Mouse (Mus musculus) intestine, postnatal 0 days (tissue): ENCODE data around the gene Gmfb. TPM values are rescaled to one million over a fixed set of nuclear protein-coding genes. Genes with fewer than 3 reads are reported as not detected.

Experiments used
- ATAC-seq: fragments of 200-750 bp; cut with Nextera tagmentation; 2 replicates; pipeline ENCODE4 v1.8.0; 2017; ENCODE audit warnings: mild to moderate bottlenecking, moderate TSS enrichment, moderate library complexity
- H3K27ac ChIP-seq: fragments of 300-500 bp; sonication (generic); 2 replicates; pipeline ENCODE4 v1.5.1; 2014; ENCODE audit warnings: mild to moderate bottlenecking, low read depth, low read length, moderate library complexity
- H3K27me3 ChIP-seq: fragments of 300-500 bp; sonication (generic); replicated peaks from 2 replicates; pipeline ENCODE4 v1.6.1; 2014; ENCODE audit warnings: low read length, mixed read lengths; ENCODE audit not compliant: control insufficient read depth, insufficient read depth
- H3K36me3 ChIP-seq: fragments of 300-500 bp; sonication (generic); 2 replicates; pipeline ENCODE4 v1.6.1; 2014; ENCODE audit warnings: mild to moderate bottlenecking, moderate library complexity; ENCODE audit not compliant: control insufficient read depth, insufficient read depth
- H3K4me1 ChIP-seq: fragments of 300-500 bp; sonication (generic); replicated peaks from 2 replicates; pipeline ENCODE4 v1.6.1; 2014; ENCODE audit warnings: antibody characterized with exemption, low read length, mixed read lengths; ENCODE audit not compliant: control insufficient read depth, insufficient read depth
- H3K4me2 ChIP-seq: fragments of 300-500 bp; sonication (generic); replicated peaks from 2 replicates; pipeline ENCODE4 v1.6.1; 2014; ENCODE audit warnings: low read depth, mild to moderate bottlenecking, moderate library complexity
- H3K4me3 ChIP-seq: fragments of 300-500 bp; sonication (generic); 2 replicates; pipeline ENCODE4 v1.5.1; 2014; ENCODE audit warnings: low read depth, low read length
- H3K9ac ChIP-seq: fragments of 300-500 bp; sonication (generic); 2 replicates; pipeline ENCODE4 v1.6.1; 2014; ENCODE audit warnings: mild to moderate bottlenecking, low read depth, low read length
- H3K9me3 ChIP-seq: fragments of 300-500 bp; sonication (generic); 2 replicates; pipeline ENCODE4 v1.6.1; 2016; ENCODE audit warnings: mixed run types; ENCODE audit not compliant: control insufficient read depth
- CTCF ChIP-seq: sonication (generic); IDR thresholded peaks from 2 replicates; pipeline ENCODE4 v1.5.1; 2016; ENCODE audit warnings: low read depth, mild to moderate bottlenecking, control low read depth, antibody characterized with exemption, moderate library complexity
- WGBS: fragments of 180-500 bp; shearing (Covaris S2); extraction: QIAGEN DNeasy Blood & Tissue Kit; methylation state at CpG from one replicate; pipeline ENCODE4 v1.1.7; 2014; 5-methylcytosine and 5-hydroxymethylcytosine counted together
- polyA plus RNA-seq: library from polyadenylated mRNA; unstranded; fragments of >200 nt; fragmentation: Nextera tagmentation; extraction: Ambion mirVana; gene quantifications from 2 replicates; pipeline ENCODE4 v1.2.1, GENCODE M21; 2015

Gene Gmfb
- polyA plus RNA-seq, 1 experiment from 2014 or later: 53.9 TPM

GRCm38 (mm10) chr14:46790723-46791122 is 31.3 kb downstream of the Gmfb start:
- no peak for TF ChIP-seq CTCF
- 88% methylated on average over 6 of the region's 6 CpGs for WGBS
- Histone ChIP-seq H3K4me3 (no peak overlapping the region), H3K4me1 (peaks cover 9% of the 10 kb centered on the region), H3K9ac (no peak overlapping the region), H3K9me3 (no peaks in the 10 kb centered on the region), H3K27ac (no peak overlapping the region), H3K27me3 (no peaks in the 10 kb centered on the region), H3K4me2 (no peak overlapping the region), H3K36me3 (no peaks in the 10 kb centered on the region)
- ATAC-seq: no peak

DNA sequence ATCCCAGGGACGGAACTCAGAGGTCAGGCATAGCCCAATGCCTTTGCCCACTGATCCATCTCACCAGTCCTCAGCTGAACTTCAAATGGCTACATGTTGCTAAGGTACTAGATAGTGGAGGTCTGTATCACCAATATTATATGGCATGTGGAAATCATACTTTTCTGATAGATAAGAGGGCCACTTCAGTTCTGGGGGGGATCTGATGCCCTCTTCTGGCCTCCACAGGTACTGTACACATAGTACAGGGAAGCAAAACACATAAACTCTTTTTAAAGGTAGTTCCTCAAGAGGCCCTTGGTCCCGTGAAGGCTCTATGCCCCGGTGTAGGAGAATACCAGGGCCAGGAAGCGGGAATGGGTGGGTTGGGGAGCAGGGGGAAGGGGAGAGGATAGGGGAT is 31.7 kb downstream of the Gmfb start:
- peak; percentile 72 for TF ChIP-seq CTCF
- H3K4me1 ChIP-seq: peaks cover 9% of the 10 kb centered on the region
- H3K27me3 ChIP-seq: no peaks in the 10 kb centered on the region
- H3K4me2 ChIP-seq: no peak overlapping the region
- no peak for ATAC-seq
- no peak overlapping the region for H3K9ac ChIP-seq
- H3K36me3 ChIP-seq: no peaks in the 10 kb centered on the region
- H3K4me3 ChIP-seq: no peak overlapping the region
- H3K27ac ChIP-seq: no peak overlapping the region; the same call in 1 of the 2 replicates
- WGBS: 62% methylated on average over 4 of the region's 4 CpGs
- no peaks in the 10 kb centered on the region for H3K9me3 ChIP-seq

DNA sequence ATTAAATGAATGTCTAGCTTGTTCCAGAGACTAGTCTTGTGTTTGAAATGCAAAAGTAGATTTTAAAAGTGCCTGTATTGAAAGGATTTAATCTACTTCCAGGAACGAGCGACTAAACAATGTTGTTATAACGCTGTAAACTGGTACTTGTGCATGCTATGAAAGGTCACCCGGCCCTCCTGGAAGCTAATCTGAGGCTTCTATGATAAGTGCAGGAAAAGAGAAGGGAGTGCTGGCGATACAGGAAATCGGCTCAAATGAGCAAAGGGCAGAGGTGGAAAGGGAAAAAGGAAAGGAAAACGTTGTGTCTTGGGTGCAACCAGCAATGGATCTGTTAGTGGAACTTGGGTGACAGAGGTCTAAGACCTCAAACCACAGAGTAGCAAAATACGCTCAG is 33.5 kb downstream of the Gmfb start:
- WGBS: 13% methylated on average over 8 of the region's 8 CpGs
- ATAC-seq: peak; percentile 71
- Histone ChIP-seq H3K27ac (peak overlapping the region; percentile 98), H3K27me3 (no peaks in the 10 kb centered on the region), H3K36me3 (no peaks in the 10 kb centered on the region; the same call in 1 of the 2 replicates), H3K4me2 (peak overlapping the region; percentile 72), H3K4me1 (peaks cover 9% of the 10 kb centered on the region), H3K9me3 (no peaks in the 10 kb centered on the region), H3K4me3 (no peak overlapping the region), H3K9ac (no peak overlapping the region)
- TF ChIP-seq CTCF: no peak

GRCm38 (mm10) chr14:46787787-46788504 is 34.1 kb downstream of the Gmfb start, which contains the start of gene Cnih1:
Cnih1 (minus strand) TSS chr14:46788411.
- ATAC-seq: peak; percentile 95
- under 1% methylated on average over 58 of the region's 86 CpGs for WGBS
- Histone ChIP-seq H3K4me2 (peak within 1 kb of the TSS; percentile 72), H3K9me3 (no peaks in the 10 kb centered on the region), H3K4me3 (peak within 1 kb of the TSS; percentile 90), H3K27ac (peak within 1 kb of the TSS; percentile 98), H3K36me3 (no peaks in the 10 kb centered on the region; the same call in 1 of the 2 replicates), H3K27me3 (no peaks in the 10 kb centered on the region), H3K4me1 (peaks cover 9% of the 10 kb centered on the region), H3K9ac (peak within 1 kb of the TSS; percentile 96)
- peak; percentile 92 for TF ChIP-seq CTCF

DNA sequence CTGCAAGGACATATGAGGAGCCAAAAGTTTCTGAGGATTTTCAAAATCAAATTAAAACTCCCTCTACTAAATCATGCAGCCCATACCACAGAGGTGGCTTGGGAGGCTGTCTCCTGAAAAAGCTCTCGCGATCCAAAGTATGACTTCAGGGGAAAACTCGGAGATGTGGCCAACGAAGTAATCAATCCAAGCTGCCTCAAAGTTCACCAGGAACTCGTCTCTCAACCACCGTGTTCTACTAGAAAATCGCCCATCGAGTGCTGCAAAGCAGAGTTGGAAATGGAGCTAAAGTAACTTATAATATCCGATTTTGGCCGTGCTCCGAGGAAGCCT is 34.6 kb downstream of the Gmfb start:
- Histone ChIP-seq H3K4me2 (peak overlapping the region; percentile 72), H3K27me3 (no peaks in the 10 kb centered on the region), H3K36me3 (no peaks in the 10 kb centered on the region; the same call in 1 of the 2 replicates), H3K4me1 (peaks cover 9% of the 10 kb centered on the region), H3K4me3 (peak overlapping the region; percentile 90), H3K9ac (peak overlapping the region; percentile 96), H3K27ac (peak overlapping the region; percentile 98), H3K9me3 (no peaks in the 10 kb centered on the region)
- WGBS: under 1% methylated on average over 11 of the region's 11 CpGs
- ATAC-seq: no peak
- no peak for TF ChIP-seq CTCF

- Histone ChIP-seq H3K27me3 (no peaks in the 10 kb centered on the region), H3K4me1 (peaks cover 9% of the 10 kb centered on the region), H3K4me3 (no peak overlapping the region), H3K9me3 (no peaks in the 10 kb centered on the region), H3K4me2 (no peak overlapping the region), H3K9ac (no peak overlapping the region), H3K36me3 (peaks cover 3% of the 10 kb centered on the region), H3K27ac (no peak overlapping the region)
- ATAC-seq: no peak
- WGBS: 88% methylated on average over 5 of the region's 5 CpGs
- TF ChIP-seq CTCF: no peak
Measured at GRCm38 (mm10) chr14:46785247-46785646, 36.8 kb downstream of the Gmfb start.
